In genomic region chr11:79087731-79088311, GRCm38 (mm10) we compare ENCODE assay signal across 11 mouse cellular contexts. TPM values are rescaled to one million over a fixed set of nuclear protein-coding genes. Genes with fewer than 3 reads are reported as not detected.
DNase-seq lines count a peak whose midpoint lies in the region; ATAC-seq and TF ChIP-seq lines count a peak whose summit lies in the region.
"Had no signal": no experiment of that assay in that cellular context is flagged by ENCODE, and none has a peak within 500 bp of the region (broad histone marks: within the 10 kb centered on the region; RNA-seq: fewer than 3 reads in every experiment).

No protein-coding gene starts in this region.

- H3K4me3 ChIP-seq in heart, embryonic 11.5 days (ENCODE audit: low read depth, low read length): no peak overlapping the region
- H3K4me3 ChIP-seq in liver, embryonic 15.5 days (replicated peaks): no peak overlapping the region
- H3K4me3 ChIP-seq in stomach, postnatal 0 days (ENCODE audit: low read depth, low read length): no peak overlapping the region
- H3K4me3 ChIP-seq: forebrain, embryonic 13.5 days; midbrain, embryonic 12.5 days had no signal

- peaks cover 50% of the 10 kb centered on the region for H3K4me1 ChIP-seq in heart, embryonic 11.5 days (ENCODE audit: control insufficient read depth, insufficient read depth, low read length)
- H3K4me1 ChIP-seq in liver, embryonic 15.5 days (replicated peaks): peaks cover 50% of the 10 kb centered on the region
- H3K4me1 ChIP-seq in stomach, postnatal 0 days (replicated peaks; ENCODE audit: control insufficient read depth, insufficient read depth): peaks cover 6% of the 10 kb centered on the region; the same call in 1 of the 2 replicates

- TF ChIP-seq CTCF in stomach, postnatal 0 days (IDR thresholded peaks at IDR 0.05; ENCODE audit: low read depth): no peak

- H3K9me3 ChIP-seq in heart, embryonic 11.5 days (replicated peaks; ENCODE audit: control insufficient read depth, low read length): no peaks in the 10 kb centered on the region
- H3K9me3 ChIP-seq in liver, embryonic 15.5 days (replicated peaks): no peaks in the 10 kb centered on the region
- H3K9me3 ChIP-seq in stomach, postnatal 0 days (ENCODE audit: control insufficient read depth, low read length): no peaks in the 10 kb centered on the region
- H3K9me3 ChIP-seq: forebrain, embryonic 13.5 days; midbrain, embryonic 12.5 days had no signal

- no peak for TF ChIP-seq EP300 in stomach, postnatal 0 days (optimal IDR thresholded peaks at IDR 0.05)

- H3K27me3 ChIP-seq in heart, embryonic 11.5 days (ENCODE audit: control insufficient read depth, insufficient read depth, low read length): no peaks in the 10 kb centered on the region
- no peaks in the 10 kb centered on the region for H3K27me3 ChIP-seq in liver, embryonic 15.5 days
- H3K27me3 ChIP-seq in stomach, postnatal 0 days (ENCODE audit: control insufficient read depth, insufficient read depth, low read length): no peaks in the 10 kb centered on the region
- H3K27me3 ChIP-seq: forebrain, embryonic 13.5 days; midbrain, embryonic 12.5 days had no signal

- no peaks in the 10 kb centered on the region for H3K36me3 ChIP-seq in heart, embryonic 11.5 days (ENCODE audit: control insufficient read depth, insufficient read depth, low read length)
- H3K36me3 ChIP-seq in liver, embryonic 15.5 days (replicated peaks): no peaks in the 10 kb centered on the region
- H3K36me3 ChIP-seq in stomach, postnatal 0 days (ENCODE audit: control insufficient read depth, insufficient read depth, low read length): no peaks in the 10 kb centered on the region; the same call in 1 of the 2 replicates
- H3K36me3 ChIP-seq: midbrain, embryonic 12.5 days had no signal

- 80% methylated on average over 4 of the region's 4 CpGs for WGBS in heart, embryonic 11.5 days (ENCODE audit: insufficient replicate concordance)
- WGBS in liver, embryonic 15.5 days (ENCODE audit: insufficient replicate concordance): 28% methylated on average over 4 of the region's 4 CpGs
- WGBS in stomach, postnatal 0 days: 74% methylated on average over 4 of the region's 4 CpGs

- no peak for ATAC-seq in heart, embryonic 11.5 days (replicated peaks; ENCODE audit: insufficient number of reproducible peaks, low FRiP score, low TSS enrichment)
- ATAC-seq in common myeloid progenitor, adult 5-6 weeks (replicated peaks; ENCODE audit: low read depth, poor library complexity, severe bottlenecking): peak; percentile 55
- peak; percentile 16; the same call in 1 of the 2 replicates for ATAC-seq in liver, embryonic 15.5 days (ENCODE audit: insufficient read depth)
- ATAC-seq in stomach, postnatal 0 days (ENCODE audit: low FRiP score, low TSS enrichment): no peak; the same call in 1 of the 2 replicates
- ATAC-seq: forebrain, embryonic 13.5 days had no signal

- no peak overlapping the region for H3K27ac ChIP-seq in heart, embryonic 11.5 days (ENCODE audit: low read depth, low read length)
- peak overlapping the region; percentile 51; the same call in 1 of the 2 replicates for H3K27ac ChIP-seq in liver, embryonic 15.5 days (replicated peaks)
- no peak overlapping the region for H3K27ac ChIP-seq in stomach, postnatal 0 days (replicated peaks)
- H3K27ac ChIP-seq: forebrain, embryonic 13.5 days; hindbrain, embryonic 14.5 days; midbrain, embryonic 12.5 days had no signal

- peak; percentile 97 for DNase-seq in heart, adult 11 months
- DNase-seq in 3T3-L1 (ENCODE audit: low read depth, low spot score): peak; percentile 64
- no peak for DNase-seq in stomach, postnatal 0 days (ENCODE audit: low spot score)
- DNase-seq in cerebellum, adult 9-11 months: no peak
- no peak for DNase-seq in left cerebral cortex, postnatal 10 days (ENCODE audit: extremely low spot score in 1 of 2, low spot score in 2 of 2)

- H3K4me2 ChIP-seq in heart, embryonic 11.5 days: no peak overlapping the region
- no peak overlapping the region; the same call in 1 of the 2 replicates for H3K4me2 ChIP-seq in liver, embryonic 15.5 days
- H3K4me2 ChIP-seq in stomach, postnatal 0 days (replicated peaks; ENCODE audit: low read depth): no peak overlapping the region
- H3K4me2 ChIP-seq: forebrain, embryonic 13.5 days; hindbrain, embryonic 14.5 days; midbrain, embryonic 12.5 days had no signal

- H3K9ac ChIP-seq in heart, embryonic 11.5 days (ENCODE audit: low read depth, low read length): no peak overlapping the region
- no peak overlapping the region for H3K9ac ChIP-seq in liver, embryonic 15.5 days
- H3K9ac ChIP-seq in stomach, postnatal 0 days (ENCODE audit: low read length): no peak overlapping the region
- H3K9ac ChIP-seq: forebrain, embryonic 13.5 days; hindbrain, embryonic 14.5 days; midbrain, embryonic 12.5 days had no signal

- intact Hi-C loops in left cerebral cortex, postnatal 10 days (cut with DNase I): no loop called here

RNA-seq across cellular contexts. Expression of gene Ksr1, which starts 58.4 kb away (rescaled TPM):
- 4.4 and 4.6 TPM in 2 replicates for polyA plus RNA-seq in heart, embryonic 11.5 days (2014; fragmentation: Nextera tagmentation; extraction: Ambion mirVana)
- total RNA-seq in common myeloid progenitor, adult 5-6 weeks (2017): 7.4 and 7.9 TPM in 2 replicates
- polyA plus RNA-seq in liver, embryonic 15.5 days (2015; fragmentation: Nextera tagmentation; extraction: Ambion mirVana): 2.1 and 3.0 TPM in 2 replicates
- polyA plus RNA-seq in stomach, postnatal 0 days (2015; fragmentation: Nextera tagmentation; extraction: Ambion mirVana): 0.67 and 0.94 TPM in 2 replicates
- total RNA-seq in left cerebral cortex, postnatal 10 days (2021): 10 to 100 TPM; 51.2 to 51.6 TPM

Comparison
In these comparisons a context has a peak if more than half of its experiments do, and no peak if none do; other contexts are left out.
1. DNase-seq: peak in heart, adult 11 months (single experiment) and 3T3-L1 (single experiment); none in stomach, postnatal 0 days (single experiment), cerebellum, adult 9-11 months (single experiment) and left cerebral cortex, postnatal 10 days (0 of 2).
2. ATAC-seq: peak in common myeloid progenitor, adult 5-6 weeks (single experiment) and liver, embryonic 15.5 days (single experiment); none in heart, embryonic 11.5 days (single experiment) and stomach, postnatal 0 days (single experiment).